ENCODE assay signal across 9 mouse cellular contexts in genomic region chr12:12995061-12995973, GRCm38 (mm10). TPM values are rescaled to one million over a fixed set of nuclear protein-coding genes. Genes with fewer than 3 reads are reported as not detected.
DNase-seq lines count a peak whose midpoint lies in the region; ATAC-seq and TF ChIP-seq lines count a peak whose summit lies in the region.
"Had no signal": no experiment of that assay in that cellular context is flagged by ENCODE, and none has a peak within 500 bp of the region (broad histone marks: within the 10 kb centered on the region; RNA-seq: fewer than 3 reads in every experiment).

No protein-coding gene starts in this region.

- ATAC-seq in heart, embryonic 12.5 days (ENCODE audit: insufficient number of reproducible peaks, low FRiP score) = no peak

- DNase-seq in heart, adult 11 months = peak; percentile 99
- peak; percentile 83 to 86 for DNase-seq in heart, adult 9 months (ENCODE audit: low spot score in 2 of 2)
- DNase-seq in kidney, adult 9 months = peak; percentile 65
- DNase-seq in lung, adult 2 months = peak; percentile 31
- peak; percentile 66 for DNase-seq in yolk sac, embryonic 10.5 days (ENCODE audit: low spot score)
- no peak for DNase-seq in right cerebral cortex, postnatal 4 days
- DNase-seq in left cerebral cortex, adult 8-10 months (ENCODE audit: low spot score in 2 of 2) = no peak

- no peak for TF ChIP-seq CTCF in lung, adult 2 months (IDR thresholded peaks at IDR 0.05; ENCODE audit: insufficient read depth, low read length)

- no peaks in the 10 kb centered on the region for H3K36me3 ChIP-seq in heart, embryonic 12.5 days

- H3K4me2 ChIP-seq in heart, embryonic 12.5 days = no peak overlapping the region

- no peak for TF ChIP-seq POLR2A in lung, adult 2 months (IDR thresholded peaks at IDR 0.05; ENCODE audit: borderline replicate concordance, extremely low read depth, low read depth, low read length)

- H3K27ac ChIP-seq in heart, embryonic 12.5 days (ENCODE audit: poor library complexity, severe bottlenecking) = no peak overlapping the region; the same call in 1 of the 2 replicates

- no peak overlapping the region for H3K9ac ChIP-seq in heart, embryonic 12.5 days

- no peaks in the 10 kb centered on the region for H3K9me3 ChIP-seq in heart, embryonic 12.5 days (replicated peaks)

- no peak overlapping the region for H3K4me3 ChIP-seq in heart, embryonic 12.5 days
- no peak overlapping the region for H3K4me3 ChIP-seq in lung, adult 2 months (replicated peaks; ENCODE audit: extremely low read depth, low read depth, low read length)

- H3K4me1 ChIP-seq in heart, embryonic 12.5 days (replicated peaks) = peaks cover 34% of the 10 kb centered on the region
- 0 out of 2 replicates have a peak, but pooled peaks cover 2% of the 10 kb centered on the region for H3K4me1 ChIP-seq in lung, adult 2 months (ENCODE audit: control insufficient read depth, insufficient read depth, low read length)

- 38% methylated on average over 21 of the region's 21 CpGs for WGBS in heart, embryonic 12.5 days
- WGBS in lung, adult 2 months = 53% methylated on average over 21 of the region's 21 CpGs

- H3K27me3 ChIP-seq in heart, embryonic 12.5 days (replicated peaks) = no peaks in the 10 kb centered on the region
- H3K27me3 ChIP-seq: CH12.LX had no signal

RNA-seq across cellular contexts. Expression of gene Mycn, which starts 53.6 kb away (rescaled TPM):
- 75.0 and 75.6 TPM in 2 replicates for polyA plus RNA-seq in heart, embryonic 12.5 days (2016; fragmentation: Nextera tagmentation; extraction: Ambion mirVana)
- polyA plus RNA-seq in lung, adult 2 months (2012; rRNA removed) = 2.2 and 2.6 TPM in 2 replicates
- total RNA-seq in left cerebral cortex, adult 8-10 months (2022) = 1 to 10 TPM; 5.4 to 7.9 (median 7.0) TPM
- total RNA-seq: CH12.LX had no signal

Comparison
In these comparisons a context has a peak if more than half of its experiments do, and no peak if none do; other contexts are left out.
1. DNase-seq: peak in heart, adult 11 months (single experiment), heart, adult 9 months (2 of 2), kidney, adult 9 months (single experiment), lung, adult 2 months (single experiment) and yolk sac, embryonic 10.5 days (single experiment); none in right cerebral cortex, postnatal 4 days (single experiment) and left cerebral cortex, adult 8-10 months (0 of 2).
2. RNA of gene Mycn, which starts 53.6 kb away (polyA plus RNA-seq): 75.0 to 75.6 TPM in heart, embryonic 12.5 days; 2.2 to 2.6 TPM in lung, adult 2 months; every median in the first group is over 10 times any median in the second.